ENCODE assay signal across 15 mouse cellular contexts in the genomic region with DNA sequence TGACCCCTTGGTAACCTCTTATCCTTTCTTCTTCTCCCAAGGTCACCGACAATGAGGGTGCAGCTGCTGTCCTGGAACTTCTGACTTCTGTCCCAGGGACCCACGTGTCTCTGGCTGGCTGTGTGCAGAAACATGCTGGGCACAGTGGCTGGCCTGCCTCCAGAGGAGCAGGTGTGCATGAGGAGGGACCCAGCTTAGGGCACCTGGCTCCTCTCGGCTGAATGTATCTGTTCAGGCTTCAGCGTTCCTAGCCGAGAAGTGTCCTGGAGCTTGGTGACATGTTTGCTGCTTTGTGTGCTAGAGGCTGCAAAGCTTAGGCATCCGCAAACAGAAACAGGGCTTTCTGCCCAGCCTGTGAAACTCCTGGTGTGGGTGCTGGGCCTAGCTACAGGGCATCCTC. TPM values are rescaled to one million over a fixed set of nuclear protein-coding genes. Genes with fewer than 3 reads are reported as not detected.
DNase-seq lines count a peak whose midpoint lies in the region; ATAC-seq and TF ChIP-seq lines count a peak whose summit lies in the region.
"Had no signal": no experiment of that assay in that cellular context is flagged by ENCODE, and none has a peak within 500 bp of the region (broad histone marks: within the 10 kb centered on the region; RNA-seq: fewer than 3 reads in every experiment).

No protein-coding gene starts in this region.

- DNase-seq in gastrocnemius, postnatal 10 days, result peak; percentile 59
- DNase-seq in gastrocnemius, adult 8-10 months (ENCODE audit: low spot score in 2 of 2), result no peak
- no peak for DNase-seq in layer of hippocampus, adult 2 months (ENCODE audit: low spot score in 2 of 2)
- DNase-seq in layer of hippocampus, adult 8-10 months (ENCODE audit: low spot score in 2 of 2), result no peak
- peak; percentile 81 for DNase-seq in cerebellum, adult 9-10 months
- no peak for DNase-seq in c-Kit-positive CD71-positive TER-119-positive erythroid progenitor cells, embryonic 14.5 days (ENCODE audit: low spot score)
- DNase-seq: forebrain, postnatal 0 days had no signal

- peak overlapping the region; percentile 68 for H3K27ac ChIP-seq in layer of hippocampus, adult 2 months
- H3K27ac ChIP-seq in heart, embryonic 16.5 days (ENCODE audit: low read length), result peak overlapping the region; percentile 37
- H3K27ac ChIP-seq in midbrain, embryonic 16.5 days (ENCODE audit: low read length), result no peak overlapping the region
- H3K27ac ChIP-seq: hindbrain, embryonic 14.5 days; liver, embryonic 15.5 days; midbrain, embryonic 12.5 days had no signal

- WGBS in heart, embryonic 16.5 days, result 48% methylated on average over 6 of the region's 6 CpGs
- WGBS in midbrain, embryonic 16.5 days, result 70% methylated on average over 6 of the region's 6 CpGs

- H3K36me3 ChIP-seq in heart, embryonic 16.5 days (ENCODE audit: control insufficient read depth, insufficient read depth), result no peaks in the 10 kb centered on the region
- H3K36me3 ChIP-seq in midbrain, embryonic 16.5 days (ENCODE audit: control insufficient read depth, insufficient read depth, low read length), result no peaks in the 10 kb centered on the region
- H3K36me3 ChIP-seq: G1E; liver, embryonic 15.5 days; midbrain, embryonic 12.5 days had no signal

- H3K4me1 ChIP-seq in heart, embryonic 16.5 days (ENCODE audit: control insufficient read depth, insufficient read depth, low read length), result peaks cover 39% of the 10 kb centered on the region
- no peaks in the 10 kb centered on the region for H3K4me1 ChIP-seq in midbrain, embryonic 16.5 days (ENCODE audit: control insufficient read depth, insufficient read depth, low read length)
- H3K4me1 ChIP-seq: liver, embryonic 15.5 days had no signal

- TF ChIP-seq CTCF in layer of hippocampus, adult 2 months (conservative IDR thresholded peaks at IDR 0.05), result no peak

- H3K4me3 ChIP-seq in layer of hippocampus, adult 2 months, result no peak overlapping the region
- H3K4me3 ChIP-seq in heart, embryonic 16.5 days (ENCODE audit: low read length), result no peak overlapping the region
- no peak overlapping the region for H3K4me3 ChIP-seq in midbrain, embryonic 16.5 days (ENCODE audit: low read depth, low read length)
- H3K4me3 ChIP-seq: liver, embryonic 15.5 days; midbrain, embryonic 12.5 days; neural tube, embryonic 15.5 days had no signal

- H3K9me3 ChIP-seq in heart, embryonic 16.5 days (replicated peaks; ENCODE audit: control insufficient read depth, low read length), result peaks cover under 1% of the 10 kb centered on the region; the same call in 1 of the 2 replicates
- no peaks in the 10 kb centered on the region for H3K9me3 ChIP-seq in midbrain, embryonic 16.5 days (replicated peaks; ENCODE audit: control insufficient read depth, low read length, poor library complexity, severe bottlenecking)
- H3K9me3 ChIP-seq: liver, embryonic 15.5 days; midbrain, embryonic 12.5 days; neural tube, embryonic 15.5 days had no signal

- peak overlapping the region; percentile 44; the same call in 1 of the 2 replicates for H3K9ac ChIP-seq in heart, embryonic 16.5 days (ENCODE audit: low read length)
- H3K9ac ChIP-seq in midbrain, embryonic 16.5 days (ENCODE audit: low read depth, low read length), result no peak overlapping the region
- H3K9ac ChIP-seq: forebrain, postnatal 0 days; hindbrain, embryonic 14.5 days; liver, embryonic 15.5 days; midbrain, embryonic 12.5 days; neural tube, embryonic 15.5 days had no signal

- no peaks in the 10 kb centered on the region for H3K27me3 ChIP-seq in heart, embryonic 16.5 days (ENCODE audit: control insufficient read depth, insufficient read depth, low read length)
- no peaks in the 10 kb centered on the region for H3K27me3 ChIP-seq in midbrain, embryonic 16.5 days (ENCODE audit: control insufficient read depth, insufficient read depth, low read depth, low read length)
- H3K27me3 ChIP-seq: liver, embryonic 15.5 days; midbrain, embryonic 12.5 days; neural tube, embryonic 15.5 days had no signal

- H3K4me2 ChIP-seq in heart, embryonic 16.5 days (ENCODE audit: low read depth, low read length), result no peak overlapping the region
- no peak overlapping the region for H3K4me2 ChIP-seq in midbrain, embryonic 16.5 days (ENCODE audit: low read length)
- H3K4me2 ChIP-seq: hindbrain, embryonic 14.5 days; liver, embryonic 15.5 days; midbrain, embryonic 12.5 days; neural tube, embryonic 15.5 days had no signal

- no peak for ATAC-seq in heart, embryonic 16.5 days (replicated peaks; ENCODE audit: extremely low read depth, insufficient read depth, low FRiP score)
- no peak for ATAC-seq in midbrain, embryonic 16.5 days
- ATAC-seq: forebrain, postnatal 0 days had no signal

RNA-seq across cellular contexts. Expression of gene Pwwp2b, which starts 18.1 kb away (rescaled TPM):
- 1 to 10 TPM; 3.5 to 5.2 TPM for total RNA-seq in gastrocnemius, postnatal 10 days (2021)
- 1 to 10 TPM; 3.6 to 5.5 (median 3.6) TPM for total RNA-seq in gastrocnemius, adult 8-10 months (2022)
- 10 to 100 TPM; 35.0 to 37.6 TPM for total RNA-seq in layer of hippocampus, adult 2 months (2021)
- 10 to 100 TPM; 26.9 to 37.1 (median 32.1) TPM for total RNA-seq in layer of hippocampus, adult 8-10 months (2022)
- 7.0 and 8.1 TPM in 2 replicates for polyA plus RNA-seq in heart, embryonic 16.5 days (2015; fragmentation: Nextera tagmentation; extraction: Ambion mirVana)
- polyA plus RNA-seq in midbrain, embryonic 16.5 days (2015; fragmentation: Nextera tagmentation; extraction: Ambion mirVana), result 4.4 and 5.1 TPM in 2 replicates

RNA-seq across cellular contexts. Expression of gene Stk32c, which starts 53.3 kb away (rescaled TPM):
- 1 to 10 TPM; 1.6 TPM for total RNA-seq in gastrocnemius, postnatal 10 days (2021)
- under 1 TPM in 2 of 4 experiments, not detected in 2; 0.13 to 0.20 TPM for total RNA-seq in gastrocnemius, adult 8-10 months (2022)
- total RNA-seq in layer of hippocampus, adult 2 months (2021), result 100 to 1,000 TPM; 102 to 105 TPM
- total RNA-seq in layer of hippocampus, adult 8-10 months (2022), result 10 to 100 TPM; 81.3 to 94.0 (median 88.8) TPM
- polyA plus RNA-seq in heart, embryonic 16.5 days (2015; fragmentation: Nextera tagmentation; extraction: Ambion mirVana), result 0.06 and 0.07 TPM in 2 replicates
- 3.2 and 3.7 TPM in 2 replicates for polyA plus RNA-seq in midbrain, embryonic 16.5 days (2015; fragmentation: Nextera tagmentation; extraction: Ambion mirVana)
- total RNA-seq: G1E had no signal
- polyA plus RNA-seq: G1E; kidney, embryonic 14.5 days; liver, embryonic 15.5 days had no signal

RNA-seq across cellular contexts. Expression of gene Lrrc27, which starts 53.6 kb away (rescaled TPM):
- 1 to 10 TPM; 2.9 to 4.2 TPM for total RNA-seq in gastrocnemius, postnatal 10 days (2021)
- 1 to 10 TPM; 1.2 to 2.8 (median 2.2) TPM for total RNA-seq in gastrocnemius, adult 8-10 months (2022)
- 1 to 10 TPM; 6.8 to 6.9 TPM for total RNA-seq in layer of hippocampus, adult 2 months (2021)
- total RNA-seq in layer of hippocampus, adult 8-10 months (2022), result 1 to 10 TPM; 4.6 to 7.3 (median 6.5) TPM
- polyA plus RNA-seq in heart, embryonic 16.5 days (2015; fragmentation: Nextera tagmentation; extraction: Ambion mirVana), result 2.8 and 4.1 TPM in 2 replicates
- polyA plus RNA-seq in midbrain, embryonic 16.5 days (2015; fragmentation: Nextera tagmentation; extraction: Ambion mirVana), result 6.2 and 7.0 TPM in 2 replicates
- polyA plus RNA-seq: G1E had no signal

Comparison
In these comparisons a context has a peak if more than half of its experiments do, and no peak if none do; other contexts are left out.
1. DNase-seq: peak in gastrocnemius, postnatal 10 days (single experiment) and cerebellum, adult 9-10 months (single experiment); none in gastrocnemius, adult 8-10 months (0 of 2), layer of hippocampus, adult 2 months (0 of 2), layer of hippocampus, adult 8-10 months (0 of 2) and c-Kit-positive CD71-positive TER-119-positive erythroid progenitor cells, embryonic 14.5 days (single experiment).
2. RNA of gene Pwwp2b, which starts 18.1 kb away (total RNA-seq): 35.0 to 37.6 TPM in layer of hippocampus, adult 2 months and 26.9 to 37.1 TPM in layer of hippocampus, adult 8-10 months; 3.5 to 5.2 TPM in gastrocnemius, postnatal 10 days and 3.6 to 5.5 TPM in gastrocnemius, adult 8-10 months; every median in the first group is over 4 times any median in the second.
3. RNA of gene Stk32c, which starts 53.3 kb away (total RNA-seq): 102 to 105 TPM in layer of hippocampus, adult 2 months and 81.3 to 94.0 TPM in layer of hippocampus, adult 8-10 months; 1.6 TPM in gastrocnemius, postnatal 10 days and 0.13 to 0.20 TPM in gastrocnemius, adult 8-10 months; every median in the first group is over 10 times any median in the second.